Mouse (Mus musculus) CH12.LX (cell line): ENCODE measurements around the gene Pkhd1. TPM values are rescaled to one million over a fixed set of nuclear protein-coding genes. Genes with fewer than 3 reads are reported as not detected.

Source experiments
- DNase-seq: peaks from one replicate; pipeline ENCODE4 v3.0.0-alpha.2; 2013; ENCODE audit errors: extremely low read depth
- H3K27ac ChIP-seq: 2 replicates; pipeline ENCODE4 v1.5.1; 2012; ENCODE audit warnings: low read depth, mild to moderate bottlenecking, control low read depth, moderate library complexity; ENCODE audit not compliant: insufficient read depth
- H3K27me3 ChIP-seq: replicated peaks from 2 replicates; pipeline ENCODE3; 2012; ENCODE audit warnings: inconsistent platforms
- H3K36me3 ChIP-seq, 2 experiments: replicated peaks in 1 of 2; 2 replicates each; pipeline versions ENCODE3 to v1.6.1; 2012; ENCODE audit warnings: inconsistent platforms in 1 of 2, low read length in 1 of 2, mild to moderate bottlenecking in 1 of 2, mixed read lengths in 1 of 2, moderate library complexity in 1 of 2; ENCODE audit not compliant: control insufficient read depth in 1 of 2, insufficient read depth in 1 of 2
- H3K4me1 ChIP-seq, 2 experiments: 2 replicates each; pipeline ENCODE4 v1.6.1; 2012; ENCODE audit warnings: inconsistent platforms in 1 of 2, moderate library complexity in 1 of 2; ENCODE audit not compliant: insufficient read depth in 2 of 2, control insufficient read depth in 1 of 2
- H3K4me2 ChIP-seq: 2 replicates; pipeline ENCODE4 v1.6.1; 2012; ENCODE audit warnings: low read depth, mild to moderate bottlenecking, control low read depth; ENCODE audit not compliant: poor library complexity, insufficient read depth, severe bottlenecking
- H3K4me3 ChIP-seq, 3 experiments: fragments of 150-350 bp in 1 of 3; sonication (generic) in 1 of 3; replicated peaks in 1 of 3; 2 replicates each; pipeline versions ENCODE3 to v1.5.1; 2011 to 2012; ENCODE audit warnings: low read depth in 2 of 3, low read length in 2 of 3, mild to moderate bottlenecking in 2 of 3, moderate library complexity in 2 of 3, control low read depth in 1 of 3, improper control_type of control experiment in 1 of 3, inconsistent platforms in 1 of 3, mixed read lengths in 1 of 3; ENCODE audit not compliant: poor library complexity in 1 of 3
- H3K79me2 ChIP-seq: replicated peaks from 2 replicates; pipeline ENCODE4 v1.6.1; 2012; ENCODE audit warnings: mild to moderate bottlenecking, moderate library complexity; ENCODE audit not compliant: control insufficient read depth, poor library complexity, insufficient read depth, severe bottlenecking; ENCODE audit errors: extremely low read depth
- H3K9ac ChIP-seq: 2 replicates; pipeline ENCODE4 v1.6.1; 2012; ENCODE audit warnings: low read depth, mild to moderate bottlenecking, control low read depth, moderate library complexity; ENCODE audit not compliant: insufficient read depth
- H3K9me3 ChIP-seq: replicated peaks from 2 replicates; pipeline ENCODE3; 2012; ENCODE audit warnings: low read length, inconsistent platforms, mixed read lengths
- CHD1 ChIP-seq: IDR thresholded peaks from 2 replicates; pipeline ENCODE4 v1.6.1; 2012; ENCODE audit warnings: low read depth, low read length, improper control_type of control experiment, inconsistent platforms
- CHD2 ChIP-seq: IDR thresholded peaks from 2 replicates; pipeline ENCODE4 v1.6.1; 2011; ENCODE audit warnings: low read length, improper control_type of control experiment
- CTCF ChIP-seq, 2 experiments: IDR thresholded peaks in 1 of 2; conservative IDR thresholded peaks in 1 of 2; 2 replicates each; pipeline ENCODE4 v1.5.1; 2011 to 2012; ENCODE audit warnings: low read depth in 2 of 2, low read length in 2 of 2, improper control_type of control experiment in 1 of 2, inconsistent platforms in 1 of 2, mild to moderate bottlenecking in 1 of 2, moderate library complexity in 1 of 2
- ELF1 ChIP-seq: IDR thresholded peaks from 2 replicates; pipeline ENCODE4 v1.6.1; 2014; ENCODE audit warnings: low read depth, mild to moderate bottlenecking, inconsistent platforms, low read length, improper control_type of control experiment
- ETS1 ChIP-seq: conservative IDR thresholded peaks from 2 replicates; pipeline ENCODE4 v1.6.1; 2012; ENCODE audit warnings: low read depth, mild to moderate bottlenecking, inconsistent platforms, low read length, improper control_type of control experiment, moderate library complexity
- IRF4 ChIP-seq: IDR thresholded peaks from 2 replicates; pipeline ENCODE4 v1.6.1; 2014; ENCODE audit warnings: low read depth, mild to moderate bottlenecking, inconsistent platforms, low read length, improper control_type of control experiment
- JUN ChIP-seq: IDR thresholded peaks from 2 replicates; pipeline ENCODE4 v1.6.1; 2011; ENCODE audit warnings: low read depth, mild to moderate bottlenecking, low read length, improper control_type of control experiment, moderate library complexity; ENCODE audit not compliant: insufficient read depth
- MAZ ChIP-seq: IDR thresholded peaks from 2 replicates; pipeline ENCODE4 v1.6.1; 2012; ENCODE audit warnings: low read depth, mild to moderate bottlenecking, inconsistent platforms, low read length, improper control_type of control experiment, moderate library complexity
- MEF2A ChIP-seq: IDR thresholded peaks from 2 replicates; pipeline ENCODE4 v1.6.1; 2014; ENCODE audit warnings: low read depth, mild to moderate bottlenecking, inconsistent platforms, low read length, improper control_type of control experiment, borderline replicate concordance
- MXI1 ChIP-seq: IDR thresholded peaks from 2 replicates; pipeline ENCODE4 v1.6.1; 2011; ENCODE audit warnings: mild to moderate bottlenecking, low read depth, low read length, improper control_type of control experiment
- NRF1 ChIP-seq: IDR thresholded peaks from 2 replicates; pipeline ENCODE4 v1.6.1; 2014; ENCODE audit warnings: low read depth, mild to moderate bottlenecking, inconsistent platforms, low read length, improper control_type of control experiment, moderate library complexity
- PAX5 ChIP-seq: IDR thresholded peaks from 2 replicates; pipeline ENCODE4 v1.6.1; 2012; ENCODE audit warnings: low read length, inconsistent platforms, mixed read lengths
- POLR2A ChIP-seq: IDR thresholded peaks from 2 replicates; pipeline ENCODE4 v1.6.1; 2011; ENCODE audit warnings: low read depth, mild to moderate bottlenecking, improper control_type of control experiment, low read length
- RAD21 ChIP-seq: IDR thresholded peaks from 2 replicates; pipeline ENCODE4 v1.6.1; 2011; ENCODE audit warnings: low read depth, mild to moderate bottlenecking, low read length, improper control_type of control experiment, moderate library complexity
- SIN3A ChIP-seq: IDR thresholded peaks from 2 replicates; pipeline ENCODE4 v1.6.1; 2012; ENCODE audit warnings: low read length, improper control_type of control experiment, inconsistent platforms
- SMC3 ChIP-seq: IDR thresholded peaks from 2 replicates; pipeline ENCODE4 v1.6.1; 2011; ENCODE audit warnings: low read depth, low read length, improper control_type of control experiment
- TBP ChIP-seq: conservative IDR thresholded peaks from 2 replicates; pipeline ENCODE4 v1.6.1; 2011; ENCODE audit warnings: low read depth, low read length, improper control_type of control experiment
- UBTF ChIP-seq: IDR thresholded peaks from 2 replicates; pipeline ENCODE4 v1.6.1; 2012; ENCODE audit warnings: low read depth, mild to moderate bottlenecking, inconsistent platforms, low read length, improper control_type of control experiment, moderate library complexity
- USF1 ChIP-seq: IDR thresholded peaks from 2 replicates; pipeline ENCODE4 v1.6.1; 2014; ENCODE audit warnings: low read depth, mild to moderate bottlenecking, inconsistent platforms, low read length, improper control_type of control experiment
- USF2 ChIP-seq: conservative IDR thresholded peaks from 2 replicates; pipeline ENCODE4 v1.6.1; 2011; ENCODE audit warnings: low read depth, low read length, improper control_type of control experiment
- ZC3H11A ChIP-seq: IDR thresholded peaks from 2 replicates; pipeline ENCODE4 v1.6.1; 2012; ENCODE audit warnings: low read depth, mild to moderate bottlenecking, inconsistent platforms, low read length, improper control_type of control experiment
- ZKSCAN1 ChIP-seq: IDR thresholded peaks from 2 replicates; pipeline ENCODE4 v1.6.1; 2012; ENCODE audit warnings: low read depth, inconsistent platforms, low read length, improper control_type of control experiment, borderline replicate concordance
- ZMIZ1 ChIP-seq: IDR thresholded peaks from 2 replicates; pipeline ENCODE4 v1.6.1; 2012; ENCODE audit warnings: low read depth, mild to moderate bottlenecking, inconsistent platforms, low read length, improper control_type of control experiment
- ZNF384 ChIP-seq: IDR thresholded peaks from 2 replicates; pipeline ENCODE4 v1.6.1; 2012; ENCODE audit warnings: low read depth, low read length, improper control_type of control experiment, inconsistent platforms
- dilution Hi-C: fragments of 300-500 bp; cut with MboI; formaldehyde crosslinking; loops from 2 replicates; pipeline ENCODE4 v1.14.3; 2020; ENCODE audit warnings: low sequenced_read_pairs; ENCODE audit not compliant: extremely low pct_unique_long_range_greater_than_20kb, extremely low pct_ligation_motif_present
- in situ Hi-C: fragments of 300-500 bp; cut with MboI; formaldehyde crosslinking; loops from 3 replicates; pipeline ENCODE4 v1.14.3; 2019; ENCODE audit warnings: low sequenced_read_pairs, low pct_ligation_motif_present, low pct_unique_long_range_greater_than_20kb, mixed read lengths
- polyA plus RNA-seq: library from polyadenylated mRNA; unstranded; fragments of >175 nt; gene quantifications from 2 replicates; pipeline ENCODE4 v1.2.1, GENCODE M21; 2012; ENCODE audit warnings: low read depth; ENCODE audit not compliant: insufficient read length
- total RNA-seq, 2 experiments: library from RNA; depleted of rRNA; stranded (reverse); fragments of 300-350 nt in 1 of 2; fragments of >200 nt in 1 of 2; gene quantifications; 2 replicates each; pipeline ENCODE4 v1.2.3; 2012 to 2014

Pkhd1 gene
- total and polyA plus RNA-seq, 3 experiments: not detected

DNA sequence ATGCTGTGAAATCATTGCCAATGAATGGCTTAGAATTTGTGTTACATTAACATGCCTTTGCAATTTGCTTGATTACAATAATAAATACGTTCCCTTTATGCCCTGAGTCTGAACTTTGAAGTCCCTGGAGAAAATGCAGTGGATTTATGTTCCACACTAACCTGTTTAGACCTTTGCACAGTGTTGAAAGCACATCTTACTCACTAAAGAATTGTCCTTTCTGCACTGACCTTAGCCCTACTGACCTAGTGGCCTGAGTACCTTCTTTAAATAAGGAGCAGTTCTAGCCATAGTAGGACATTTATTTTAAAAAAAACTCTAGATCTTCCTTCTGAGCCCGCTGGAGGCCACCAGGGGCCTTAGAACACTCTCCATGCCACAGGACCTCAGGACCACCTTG lies 467.8 kb downstream of the Pkhd1 start:
- no peak for DNase-seq
- Histone ChIP-seq H3K27ac (no peak overlapping the region), H3K79me2 (no peaks in the 10 kb centered on the region), H3K9ac (no peak overlapping the region), H3K4me3 (no peak overlapping the region), H3K36me3 (no peaks in the 10 kb centered on the region), H3K4me1 (no peaks in the 10 kb centered on the region), H3K9me3 (peaks cover 6% of the 10 kb centered on the region), H3K27me3 (no peaks in the 10 kb centered on the region), H3K4me2 (no peak overlapping the region)
- dilution Hi-C loops: no loop called here
- in situ Hi-C loops: no loop called here
- TF ChIP-seq USF1 (no peak), RAD21 (no peak), ELF1 (no peak), CHD2 (no peak), USF2 (no peak), ZKSCAN1 (no peak), MAZ (no peak), MXI1 (no peak), CHD1 (no peak), ZNF384 (no peak)

DNA sequence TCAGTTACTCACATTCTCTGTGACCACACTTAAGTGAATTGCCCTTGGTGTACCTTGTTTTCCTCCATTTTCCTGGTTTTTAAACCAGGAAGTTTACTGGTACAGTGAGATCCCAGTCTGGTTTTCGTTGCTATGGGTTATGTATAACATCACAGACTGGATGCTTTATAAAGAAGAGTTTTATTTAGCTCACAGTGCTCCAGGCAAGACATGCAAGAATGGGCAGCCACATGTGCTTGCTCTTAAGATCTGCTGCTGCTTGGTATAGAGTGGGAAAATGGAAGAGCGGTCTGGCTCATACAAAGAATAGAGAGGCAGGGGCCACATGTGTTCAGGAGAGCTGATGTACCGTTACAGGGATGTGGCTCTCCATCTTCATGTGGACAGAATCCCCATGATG lies 481.7 kb downstream of the Pkhd1 start:
- dilution Hi-C loops: no loop called here
- Histone ChIP-seq H3K4me3 (no peak overlapping the region), H3K27ac (no peak overlapping the region), H3K36me3 (no peaks in the 10 kb centered on the region), H3K9me3 (peaks cover 12% of the 10 kb centered on the region), H3K27me3 (no peaks in the 10 kb centered on the region), H3K79me2 (no peaks in the 10 kb centered on the region), H3K4me1 (no peaks in the 10 kb centered on the region), H3K4me2 (no peak overlapping the region), H3K9ac (no peak overlapping the region)
- TF ChIP-seq ZKSCAN1: no peak
- TF ChIP-seq CTCF (conservative IDR thresholded peaks at IDR 0.05 in 1 of 2, IDR thresholded peaks at IDR 0.05 in 1 of 2; ENCODE audit: low read depth in 2 of 2, low read length in 2 of 2): no peak
- no peak for TF ChIP-seq NRF1
- no peak for TF ChIP-seq IRF4
- TF ChIP-seq ETS1: no peak
- TF ChIP-seq SIN3A: no peak
- no peak for TF ChIP-seq TBP
- TF ChIP-seq CHD1: no peak
- no peak for TF ChIP-seq ZC3H11A
- TF ChIP-seq UBTF: no peak
- no peak for TF ChIP-seq PAX5
- TF ChIP-seq SMC3: no peak
- TF ChIP-seq JUN: no peak
- TF ChIP-seq POLR2A: no peak
- no peak for TF ChIP-seq USF2
- TF ChIP-seq ZMIZ1: no peak
- no peak for TF ChIP-seq MEF2A
- DNase-seq: no peak
- in situ Hi-C loops: no loop called here
